Mouse (Mus musculus) testis, adult 2 months (tissue): Measurements from ENCODE around the gene Evc2. TPM values are rescaled to one million over a fixed set of nuclear protein-coding genes. Genes with fewer than 3 reads are reported as not detected.

ENCODE experiments used
- H3K27ac ChIP-seq: fragments of 200-500 bp; 2 replicates; pipeline ENCODE4 v1.5.1; 2012; ENCODE audit warnings: low read depth, low read length; ENCODE audit not compliant: control insufficient read depth, insufficient read depth
- H3K27me3 ChIP-seq: fragments of 200-500 bp; 2 replicates; pipeline ENCODE4 v1.6.1; 2012; ENCODE audit warnings: mild to moderate bottlenecking, low read length, moderate library complexity; ENCODE audit not compliant: control insufficient read depth, insufficient read depth
- H3K36me3 ChIP-seq: fragments of 200-500 bp; 2 replicates; pipeline ENCODE4 v1.6.1; 2012; ENCODE audit warnings: mild to moderate bottlenecking, low read length; ENCODE audit not compliant: control insufficient read depth, insufficient read depth
- H3K4me1 ChIP-seq: fragments of 200-500 bp; 2 replicates; pipeline ENCODE4 v1.6.1; 2012; ENCODE audit warnings: low read length; ENCODE audit not compliant: control insufficient read depth, insufficient read depth
- H3K4me3 ChIP-seq: fragments of 200-500 bp; 2 replicates; pipeline ENCODE4 v1.5.1; 2012; ENCODE audit warnings: low read depth, mild to moderate bottlenecking, low read length, moderate library complexity, mixed read lengths; ENCODE audit not compliant: control insufficient read depth
- CTCF ChIP-seq: fragments of 200-500 bp; IDR thresholded peaks from 2 replicates; pipeline ENCODE4 v1.5.1; 2012; ENCODE audit warnings: low read depth, mild to moderate bottlenecking, inconsistent platforms, low read length, moderate library complexity; ENCODE audit not compliant: control insufficient read depth, insufficient read depth, insufficient replicate concordance
- POLR2A ChIP-seq: fragments of 200-500 bp; IDR thresholded peaks from 2 replicates; pipeline ENCODE4 v1.6.1; 2012; ENCODE audit warnings: low read depth, mild to moderate bottlenecking, inconsistent platforms, low read length, moderate library complexity; ENCODE audit not compliant: control insufficient read depth
- polyA plus RNA-seq: library from polyadenylated mRNA; depleted of rRNA; stranded (reverse); fragments of >200 nt; gene quantifications from 2 replicates; pipeline ENCODE4 v1.2.3, GENCODE M21; 2012

Gene Evc2
- polyA plus RNA-seq, 1 experiment: 1.8 TPM

GRCm38 (mm10) chr5:37318715-37319114 is 19.6 kb upstream of the Evc2 start:
- Histone ChIP-seq H3K36me3 (no peaks in the 10 kb centered on the region), H3K27ac (no peak overlapping the region), H3K27me3 (no peaks in the 10 kb centered on the region), H3K4me3 (no peak overlapping the region), H3K4me1 (no peaks in the 10 kb centered on the region)
- no peak for TF ChIP-seq CTCF
- TF ChIP-seq POLR2A: no peak

GRCm38 (mm10) chr5:37320174-37320573 is 18.1 kb upstream of the Evc2 start:
- TF ChIP-seq CTCF (no peak), POLR2A (no peak)
- Histone ChIP-seq H3K36me3 (no peaks in the 10 kb centered on the region), H3K4me3 (no peak overlapping the region), H3K27ac (no peak overlapping the region), H3K4me1 (no peaks in the 10 kb centered on the region), H3K27me3 (no peaks in the 10 kb centered on the region)

GRCm38 (mm10) chr5:37320761-37321160 is 17.5 kb upstream of the Evc2 start:
- Histone ChIP-seq H3K27me3 (no peaks in the 10 kb centered on the region), H3K27ac (no peak overlapping the region), H3K4me1 (no peaks in the 10 kb centered on the region), H3K36me3 (no peaks in the 10 kb centered on the region), H3K4me3 (no peak overlapping the region)
- TF ChIP-seq POLR2A: no peak
- TF ChIP-seq CTCF: no peak

DNA sequence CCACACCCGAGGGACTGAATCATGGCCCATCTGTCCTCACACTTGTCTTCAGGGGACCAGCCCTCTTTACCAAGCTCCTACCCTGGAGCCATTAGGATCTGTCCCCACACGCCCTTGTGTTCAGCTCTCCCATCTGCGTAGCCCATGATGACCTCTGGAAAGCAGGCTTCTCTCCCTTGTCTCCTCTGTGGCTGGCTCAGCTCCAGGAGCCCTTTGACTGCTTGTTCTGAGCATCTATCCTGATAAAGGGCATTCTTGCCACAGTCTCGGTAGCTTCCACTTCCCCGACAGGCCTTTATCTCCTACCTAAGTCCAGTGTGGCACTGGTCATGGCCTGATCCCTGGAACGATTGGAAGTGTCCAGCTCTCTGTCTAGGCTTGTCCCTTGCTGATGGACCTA is 11.6 kb upstream of the Evc2 start:
- Histone ChIP-seq H3K27me3 (no peaks in the 10 kb centered on the region), H3K4me1 (no peaks in the 10 kb centered on the region), H3K4me3 (no peak overlapping the region), H3K27ac (no peak overlapping the region), H3K36me3 (no peaks in the 10 kb centered on the region)
- TF ChIP-seq CTCF: no peak
- no peak for TF ChIP-seq POLR2A

GRCm38 (mm10) chr5:37330449-37331132 is 7.7 kb upstream of the Evc2 start:
- Histone ChIP-seq H3K36me3 (no peaks in the 10 kb centered on the region), H3K4me3 (no peak overlapping the region), H3K27me3 (no peaks in the 10 kb centered on the region), H3K27ac (no peak overlapping the region), H3K4me1 (no peaks in the 10 kb centered on the region)
- TF ChIP-seq CTCF: no peak
- no peak for TF ChIP-seq POLR2A

DNA sequence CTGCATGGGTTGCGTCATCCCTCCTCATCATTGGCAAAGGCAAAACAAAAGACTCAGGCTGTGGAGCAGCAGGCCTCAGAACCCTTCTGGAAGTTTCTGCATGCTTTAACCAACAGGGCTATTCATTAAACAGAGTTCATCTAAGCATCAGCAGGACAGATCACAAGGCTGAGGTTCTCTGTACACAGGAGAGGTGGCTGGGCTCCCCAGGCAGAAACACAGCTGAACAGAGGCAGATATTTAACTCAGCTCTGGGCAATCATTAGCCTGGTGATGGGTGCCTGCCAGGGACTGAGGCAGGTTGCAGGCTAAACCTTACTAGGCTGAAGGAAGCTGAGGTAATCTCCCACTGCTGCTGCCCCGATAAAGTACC is 7.2 kb upstream of the Evc2 start:
- Histone ChIP-seq H3K36me3 (no peaks in the 10 kb centered on the region), H3K4me3 (no peak overlapping the region), H3K27me3 (no peaks in the 10 kb centered on the region), H3K27ac (no peak overlapping the region), H3K4me1 (no peaks in the 10 kb centered on the region)
- TF ChIP-seq POLR2A (no peak), CTCF (no peak)

- TF ChIP-seq CTCF (no peak), POLR2A (no peak)
- H3K27me3 ChIP-seq: no peaks in the 10 kb centered on the region
- no peaks in the 10 kb centered on the region for H3K36me3 ChIP-seq
- H3K4me3 ChIP-seq: no peak overlapping the region
- H3K4me1 ChIP-seq: peaks cover 7% of the 10 kb centered on the region
- H3K27ac ChIP-seq: no peak overlapping the region
These were observed 6.2 kb upstream of the Evc2 start for GRCm38 (mm10) chr5:37332066-37332465.

- Histone ChIP-seq H3K4me1 (peaks cover 14% of the 10 kb centered on the region), H3K36me3 (no peaks in the 10 kb centered on the region), H3K4me3 (no peak overlapping the region), H3K27me3 (no peaks in the 10 kb centered on the region), H3K27ac (no peak overlapping the region)
- no peak for TF ChIP-seq CTCF
- TF ChIP-seq POLR2A: no peak
These were observed 3.2 kb upstream of the Evc2 start for GRCm38 (mm10) chr5:37335061-37335460.
